Mouse (Mus musculus): ENCODE measurements at regions not wholly inside any gene's neighbourhood (a gene's known extent, or its start where the extent isn't known, plus 50 kb on each side); places are given as distances from the start of the nearest gene placed in this dataset.

DNA sequence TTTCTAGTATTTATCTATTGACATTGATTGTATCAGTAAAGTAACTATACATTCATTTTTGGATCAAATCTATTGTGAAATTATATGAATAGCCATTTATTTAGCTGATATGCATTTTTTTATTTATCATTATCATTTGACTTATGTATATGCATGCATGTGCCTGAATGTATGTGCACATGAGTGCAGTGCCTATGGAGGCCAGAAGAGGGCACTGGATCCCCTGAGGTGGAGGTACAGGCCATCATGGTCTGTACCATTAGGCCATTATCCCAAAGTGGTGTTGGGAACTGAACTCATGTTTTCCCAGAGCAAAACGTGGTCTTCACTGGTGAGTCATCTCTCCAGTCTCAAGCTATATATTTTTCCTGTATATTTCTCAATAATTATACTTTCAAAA lies 63.5 kb upstream of the Nrsn1 start:
- no peak for DNase-seq (ENCODE audit: low read depth, low spot score)

Measured in forelimb bud, embryonic 11.5 days (tissue).